Mouse (Mus musculus) left cerebral cortex, postnatal 4 days (tissue): ENCODE results near the gene Fbxw7. TPM values are rescaled to one million over a fixed set of nuclear protein-coding genes. Genes with fewer than 3 reads are reported as not detected.

Experiments
- DNase-seq: peaks from one replicate; pipeline ENCODE4 v3.0.0-alpha.2; 2022
- intact Hi-C: fragments of 180-260 bp; cut with DNase I; formaldehyde crosslinking; loops from one replicate; pipeline ENCODE4 v1.15.1; 2025
- total RNA-seq, 2 experiments: library from RNA; stranded (reverse); gene quantifications; 2 replicates each; pipeline ENCODE4 v1.2.3; 2021

Gene Fbxw7
- total RNA-seq, 2 experiments from 2014 or later = 124 to 133 TPM

- intact Hi-C loops = no loop called here
- DNase-seq = no peak
Observed at GRCm38 (mm10) chr3:85012889-85013288, 197.8 kb downstream of the Fbxw7 start.

- intact Hi-C loops = no loop called here
- no peak for DNase-seq
Observed at GRCm38 (mm10) chr3:85015667-85016066, 200.6 kb downstream of the Fbxw7 start.

- intact Hi-C loops = no loop called here
- DNase-seq = no peak
Observed at GRCm38 (mm10) chr3:85020137-85020536, 205.1 kb downstream of the Fbxw7 start.

- intact Hi-C loops = no loop called here
- no peak for DNase-seq
Observed at GRCm38 (mm10) chr3:85021816-85022215, 206.7 kb downstream of the Fbxw7 start.

- DNase-seq = no peak
- intact Hi-C loops = no loop called here
Observed at GRCm38 (mm10) chr3:85022800-85023199, 207.7 kb downstream of the Fbxw7 start.

GRCm38 (mm10) chr3:85024237-85024636 is 209.2 kb downstream of the Fbxw7 start:
- intact Hi-C loops = no loop called here
- DNase-seq = no peak

GRCm38 (mm10) chr3:85024817-85025705 is 210.0 kb downstream of the Fbxw7 start:
- DNase-seq = no peak

More at GRCm38 (mm10) chr3:85024817-85025705, 210.0 kb downstream of the Fbxw7 start:
- intact Hi-C loops = no loop called here

Other genes starting within 250 kb of the Fbxw7 start
- 10 to 100 TPM; 14.8 TPM for gene Arfip1, start 232.6 kb upstream of the Fbxw7 start, total RNA-seq
- gene Tigd4, start 221.7 kb upstream of the Fbxw7 start, total RNA-seq = not detected
- gene Tmem154, start 149.1 kb upstream of the Fbxw7 start, total RNA-seq = 1 to 10 TPM; 1.4 to 1.7 TPM